Mouse (Mus musculus): ENCODE results near the gene Prkca.

- TF ChIP-seq CTCF (IDR thresholded peaks at IDR 0.05; ENCODE audit: borderline replicate concordance, insufficient read depth, low read depth, low read length) = no peak
- TF ChIP-seq POLR2A (IDR thresholded peaks at IDR 0.05; ENCODE audit: borderline replicate concordance, insufficient read depth, low read length) = no peak
These were observed 264.3 kb downstream of the Prkca start for GRCm38 (mm10) chr11:108079454-108079853.

All from cerebellum, adult 2 months (tissue).